Mouse (Mus musculus) liver, postnatal 0 days (tissue): Measurements from ENCODE around the gene Vmn1r8. TPM values are rescaled to one million over a fixed set of nuclear protein-coding genes. Genes with fewer than 3 reads are reported as not detected.
"Not testable (repeated sequence)": the region's sequence is repeated elsewhere in the genome, so short reads cannot be mapped to it uniquely, and the experiment has no call there.

ENCODE experiments used
- ATAC-seq: fragments of 200-750 bp; cut with Nextera tagmentation; 2 replicates; pipeline ENCODE4 v1.8.0; 2017; ENCODE audit warnings: mild to moderate bottlenecking, moderate library complexity
- DNase-seq: peaks from one replicate; pipeline ENCODE4 v3.0.0-alpha.2; 2016
- H3K27ac ChIP-seq: fragments of 300-500 bp; sonication (generic); 2 replicates; pipeline ENCODE4 v1.5.1; 2014; ENCODE audit warnings: antibody characterized with exemption, moderate library complexity, mild to moderate bottlenecking, low read depth
- H3K27me3 ChIP-seq: fragments of 300-500 bp; sonication (generic); 2 replicates; pipeline ENCODE4 v1.6.1; 2014; ENCODE audit warnings: low read length, control low read depth, mixed read lengths; ENCODE audit not compliant: insufficient read depth
- H3K36me3 ChIP-seq: fragments of 300-500 bp; sonication (generic); replicated peaks from 2 replicates; pipeline ENCODE4 v1.6.1; 2014; ENCODE audit warnings: mild to moderate bottlenecking, control low read depth, low read length, moderate library complexity, mixed read lengths; ENCODE audit not compliant: insufficient read depth
- H3K4me1 ChIP-seq: fragments of 300-500 bp; sonication (generic); 2 replicates; pipeline ENCODE4 v1.6.1; 2014; ENCODE audit warnings: antibody characterized with exemption, mild to moderate bottlenecking, control low read depth; ENCODE audit not compliant: insufficient read depth
- H3K4me2 ChIP-seq: fragments of 300-500 bp; sonication (generic); 2 replicates; pipeline ENCODE4 v1.6.1; 2014; ENCODE audit warnings: low read depth, mild to moderate bottlenecking, low read length, moderate library complexity, mixed read lengths
- H3K4me3 ChIP-seq: fragments of 300-500 bp; sonication (generic); 2 replicates; pipeline ENCODE4 v1.5.1; 2014; ENCODE audit warnings: low read depth, low read length
- H3K9ac ChIP-seq: fragments of 300-500 bp; sonication (generic); replicated peaks from 2 replicates; pipeline ENCODE4 v1.6.1; 2014; ENCODE audit warnings: mild to moderate bottlenecking, moderate library complexity
- H3K9me3 ChIP-seq: fragments of 300-500 bp; sonication (generic); 2 replicates; pipeline ENCODE4 v1.6.1; 2016; ENCODE audit warnings: mild to moderate bottlenecking, control low read depth, low read length, mixed read lengths
- CTCF ChIP-seq: sonication (generic); IDR thresholded peaks from 2 replicates; pipeline ENCODE4 v1.5.1; 2016; ENCODE audit warnings: antibody characterized with exemption, low read depth
- EP300 ChIP-seq: IDR thresholded peaks from 2 replicates; pipeline ENCODE4 v1.6.1; 2016; ENCODE audit warnings: antibody characterized with exemption, low read depth, mild to moderate bottlenecking
- WGBS: fragments of 180-500 bp; shearing (Covaris S2); extraction: QIAGEN DNeasy Blood & Tissue Kit; methylation state at CpG from one replicate; pipeline ENCODE4 v1.1.7; 2014; ENCODE audit not compliant: insufficient replicate concordance; 5-methylcytosine and 5-hydroxymethylcytosine counted together
- polyA plus RNA-seq: library from polyadenylated mRNA; unstranded; fragments of >200 nt; fragmentation: Nextera tagmentation; extraction: Ambion mirVana; gene quantifications from 2 replicates; pipeline ENCODE4 v1.2.1, GENCODE M21; 2015

Gene Vmn1r8
- not detected in 2 replicates for polyA plus RNA-seq

DNA sequence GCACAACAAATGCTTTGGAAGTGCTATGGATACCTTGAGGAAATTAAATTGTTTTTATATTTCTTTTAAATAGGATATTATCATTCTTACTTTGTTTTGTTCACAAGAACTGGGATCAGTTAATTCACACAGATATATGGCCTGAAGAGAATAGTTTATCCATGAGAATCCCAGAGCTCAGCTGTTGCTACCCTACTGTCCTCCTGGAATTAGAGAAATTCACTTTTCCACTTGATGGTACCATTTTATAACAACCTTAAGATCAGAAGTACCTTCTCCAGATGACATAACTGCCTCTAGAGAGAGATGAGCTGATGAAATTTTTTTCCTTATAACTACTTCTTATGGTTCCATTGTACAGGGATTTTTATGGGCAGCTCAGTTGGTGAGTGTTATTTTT lies at the start of gene Vmn1r8:
Gene Vmn1r8, plus strand, starts transcription at position 301 of the 400 bp plus-strand sequence.
- no peaks in the 10 kb centered on the region for H3K36me3 ChIP-seq
- H3K27me3 ChIP-seq = no peaks in the 10 kb centered on the region
- no peak within 1 kb of the TSS for H3K4me2 ChIP-seq
- H3K9ac ChIP-seq = no peak within 1 kb of the TSS
- ATAC-seq (no peak), DNase-seq (no peak)
- H3K4me3 ChIP-seq = no peak within 1 kb of the TSS
- no peak within 1 kb of the TSS for H3K27ac ChIP-seq
- no peaks in the 10 kb centered on the region for H3K4me1 ChIP-seq
- H3K9me3 ChIP-seq = no peaks in the 10 kb centered on the region
- TF ChIP-seq CTCF (no peak), EP300 (no peak)

DNA sequence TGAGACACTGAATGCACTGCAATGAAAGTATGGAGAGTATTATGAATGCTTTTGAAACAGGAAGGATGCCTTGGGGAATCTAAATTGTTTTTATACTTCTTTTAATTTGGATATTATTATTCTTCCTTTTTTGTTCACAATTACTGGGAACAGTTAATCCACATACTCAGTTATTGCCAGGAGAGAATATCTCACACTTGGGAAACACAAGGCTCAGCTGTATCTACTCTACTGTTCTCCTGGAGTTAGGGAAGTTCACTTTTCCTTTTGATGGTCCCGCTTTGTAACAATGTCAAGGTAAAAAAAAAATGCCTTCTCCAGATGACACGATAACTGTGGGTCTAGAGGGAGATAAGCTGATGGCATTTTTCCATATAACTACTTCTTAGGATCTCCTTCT lies 35.1 kb upstream of the Vmn1r8 start, which contains the start of gene Vmn1r6:
Gene Vmn1r6, plus strand, starts transcription at position 301 of the 400 bp plus-strand sequence.
- Histone ChIP-seq H3K36me3 (no peaks in the 10 kb centered on the region), H3K27ac (no peak within 1 kb of the TSS), H3K9ac (no peak within 1 kb of the TSS), H3K4me3 (no peak within 1 kb of the TSS), H3K27me3 (no peaks in the 10 kb centered on the region), H3K4me1 (no peaks in the 10 kb centered on the region), H3K9me3 (no peaks in the 10 kb centered on the region), H3K4me2 (no peak within 1 kb of the TSS)
- 75% methylated on average over 2 of the region's 2 CpGs for WGBS
- DNase-seq (no peak), ATAC-seq (no peak)
- TF ChIP-seq CTCF = no peak
- TF ChIP-seq EP300 = no peak

DNA sequence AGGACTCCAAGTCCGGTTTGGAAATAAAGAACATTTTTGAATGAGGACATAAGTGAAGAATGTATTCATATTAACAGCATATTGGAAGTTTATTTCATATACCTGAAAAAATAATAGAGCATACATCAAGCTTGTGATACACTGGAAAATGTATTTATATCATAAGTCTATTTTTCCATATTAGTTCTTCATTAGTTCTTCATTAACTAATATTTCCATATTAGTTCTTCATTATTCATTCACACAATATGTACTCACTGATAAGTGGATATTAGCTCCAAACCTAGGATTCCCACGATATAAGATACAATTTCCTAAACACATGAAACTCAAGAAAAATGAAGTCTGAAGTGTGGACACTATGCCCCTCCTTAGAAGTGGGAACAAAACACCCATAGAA lies 6.9 kb upstream of the Vmn1r8 start, which contains the start of gene Vmn1r7:
Gene Vmn1r7, minus strand, starts transcription at position 101 of the 400 bp plus-strand sequence.
- H3K9me3 ChIP-seq, H3K9ac ChIP-seq, DNase-seq, H3K27ac ChIP-seq, H3K4me2 ChIP-seq, ATAC-seq, H3K4me3 ChIP-seq, H3K36me3 ChIP-seq, H3K4me1 ChIP-seq, H3K27me3 ChIP-seq: not testable (repeated sequence)
- WGBS = 63% methylated on average over 2 of the region's 2 CpGs

DNA sequence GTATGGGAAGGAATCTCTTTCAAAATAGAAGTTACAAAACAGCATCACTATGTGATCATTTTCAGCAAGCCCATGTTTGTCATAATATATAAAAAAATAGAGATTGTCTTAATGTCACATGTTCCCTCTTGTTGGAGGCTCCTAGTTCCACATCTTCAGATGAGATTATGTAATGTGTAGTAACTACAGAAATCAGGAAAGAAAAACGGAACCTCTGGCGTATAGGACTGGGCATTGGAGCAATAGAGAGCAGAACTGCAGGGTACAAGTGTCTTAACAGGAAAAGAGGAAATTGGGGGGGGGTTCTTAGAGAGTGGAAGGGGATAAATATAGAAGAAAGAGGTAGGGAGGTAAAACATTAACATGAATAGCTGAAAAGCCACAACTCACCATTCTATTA lies 2.6 kb downstream of the Vmn1r8 start:
- WGBS = 74% methylated on average over 2 of the region's 2 CpGs
- no peaks in the 10 kb centered on the region for H3K9me3 ChIP-seq
- H3K27ac ChIP-seq = no peak overlapping the region
- TF ChIP-seq CTCF (no peak), EP300 (no peak)
- DNase-seq (no peak), ATAC-seq (no peak)
- H3K36me3 ChIP-seq = no peaks in the 10 kb centered on the region
- H3K9ac ChIP-seq = no peak overlapping the region
- no peaks in the 10 kb centered on the region for H3K27me3 ChIP-seq
- H3K4me3 ChIP-seq = no peak overlapping the region
- no peaks in the 10 kb centered on the region for H3K4me1 ChIP-seq
- H3K4me2 ChIP-seq = no peak overlapping the region

DNA sequence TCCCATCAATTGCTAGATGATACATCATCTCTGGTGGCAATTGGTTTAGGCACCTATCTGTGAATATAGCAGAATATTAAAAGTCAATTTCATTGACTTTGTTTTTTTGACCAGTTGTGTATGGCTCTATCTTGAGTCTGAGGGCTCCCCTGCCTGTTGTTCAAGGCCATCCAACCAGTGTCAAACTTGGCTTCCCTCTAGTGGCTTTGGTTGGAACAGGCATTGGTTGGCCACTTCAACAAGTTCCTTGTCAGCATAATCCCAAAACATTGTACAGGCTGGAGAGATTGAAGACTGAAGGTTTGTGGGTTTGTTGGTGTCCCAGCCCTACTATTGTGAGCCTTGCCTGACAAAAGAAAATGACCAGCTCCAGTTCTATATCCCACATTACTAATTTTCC lies 31.6 kb downstream of the Vmn1r8 start:
- TF ChIP-seq EP300 (no peak), CTCF (peak; percentile 31)
- no peak overlapping the region for H3K27ac ChIP-seq
- DNase-seq (no peak), ATAC-seq (no peak)
- H3K9ac ChIP-seq = no peak overlapping the region
- no peaks in the 10 kb centered on the region for H3K9me3 ChIP-seq
- no peaks in the 10 kb centered on the region for H3K36me3 ChIP-seq
- no peak overlapping the region for H3K4me2 ChIP-seq
- H3K27me3 ChIP-seq = no peaks in the 10 kb centered on the region
- no peak overlapping the region for H3K4me3 ChIP-seq
- no peaks in the 10 kb centered on the region for H3K4me1 ChIP-seq

DNA sequence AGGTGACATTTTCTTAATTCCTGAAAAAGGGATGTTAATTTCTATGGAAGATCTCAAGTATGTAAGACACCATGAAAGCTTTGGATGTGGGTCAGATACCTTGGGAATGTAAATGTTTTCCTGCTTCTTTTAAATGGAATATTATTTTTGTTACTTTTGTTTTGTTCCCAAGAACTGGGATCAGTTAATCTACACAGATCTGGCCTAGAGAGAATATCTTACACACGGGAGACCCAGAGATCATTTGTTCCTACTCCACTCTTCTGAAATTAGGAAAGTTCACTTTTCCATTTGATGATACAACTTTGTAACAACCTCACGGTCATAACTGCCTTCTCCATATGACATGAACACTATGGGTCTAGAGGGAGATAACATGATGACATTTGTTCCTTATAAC lies 34.4 kb downstream of the Vmn1r8 start, which contains the start of gene Vmn1r9:
Gene Vmn1r9, plus strand, starts transcription at position 301 of the 400 bp plus-strand sequence.
- H3K36me3 ChIP-seq = no peaks in the 10 kb centered on the region
- H3K27ac ChIP-seq = no peak within 1 kb of the TSS
- WGBS = 69% methylated on average over 2 of the region's 2 CpGs
- no peak within 1 kb of the TSS for H3K4me3 ChIP-seq
- H3K4me2 ChIP-seq = no peak within 1 kb of the TSS
- TF ChIP-seq EP300 (no peak), CTCF (no peak)
- no peaks in the 10 kb centered on the region for H3K4me1 ChIP-seq
- no peak for DNase-seq
- no peaks in the 10 kb centered on the region for H3K27me3 ChIP-seq
- ATAC-seq = no peak
- no peaks in the 10 kb centered on the region for H3K9me3 ChIP-seq
- no peak within 1 kb of the TSS for H3K9ac ChIP-seq

Other genes with a start within 250 kb of the Vmn1r8 start
- 8.3 and 9.8 TPM in 2 replicates for gene Kbtbd2, start 234.5 kb upstream of the Vmn1r8 start, polyA plus RNA-seq
- 16.3 and 17.9 TPM in 2 replicates for gene Fkbp9, start 200.2 kb upstream of the Vmn1r8 start, polyA plus RNA-seq
- gene Nt5c3, start 108.4 kb upstream of the Vmn1r8 start, polyA plus RNA-seq = 113 and 127 TPM in 2 replicates
- 0.25 and 0.26 TPM in 2 replicates for gene Vmn1r4, start 108.3 kb upstream of the Vmn1r8 start, polyA plus RNA-seq
- gene Vmn1r5, start 62.0 kb upstream of the Vmn1r8 start, polyA plus RNA-seq = not detected in 2 replicates
- gene Vmn1r6, start 35.0 kb upstream of the Vmn1r8 start, polyA plus RNA-seq = not detected in 2 replicates
- not detected in 2 replicates for gene Vmn1r7, start 7.0 kb upstream of the Vmn1r8 start, polyA plus RNA-seq
- gene Vmn1r9, start 34.5 kb downstream of the Vmn1r8 start, polyA plus RNA-seq = not detected in 2 replicates
- gene Vmn1r10, start 77.2 kb downstream of the Vmn1r8 start, polyA plus RNA-seq = not detected in 2 replicates
- not detected in 2 replicates for gene Vmn1r11, start 101.2 kb downstream of the Vmn1r8 start, polyA plus RNA-seq
- not detected in 2 replicates for gene Vmn1r12, start 124.6 kb downstream of the Vmn1r8 start, polyA plus RNA-seq
- not detected in 2 replicates for gene Vmn1r13, start 171.0 kb downstream of the Vmn1r8 start, polyA plus RNA-seq
- not detected in 2 replicates for gene Vmn1r14, start 199.4 kb downstream of the Vmn1r8 start, polyA plus RNA-seq
- gene Vmn1r15, start 225.7 kb downstream of the Vmn1r8 start, polyA plus RNA-seq = not detected in 2 replicates